Mouse (Mus musculus): ENCODE data around the gene Stub1.

- peak; percentile 78; the same call in 1 of the 2 replicates for TF ChIP-seq POLR2A (IDR thresholded peaks at IDR 0.05; ENCODE audit: borderline replicate concordance, control insufficient read depth, low read depth, low read length)
- no peak for TF ChIP-seq CTCF (IDR thresholded peaks at IDR 0.05; ENCODE audit: control insufficient read depth, insufficient read depth, low read length)
Measured at GRCm38 (mm10) chr17:25791843-25792527, 41.2 kb downstream of the Stub1 start.

All from bone marrow, adult 2 months (tissue).